Mouse (Mus musculus) thymus, postnatal 14 days (tissue): ENCODE results near the gene Sbf2.

Experiments
- DNase-seq: peaks from one replicate; pipeline ENCODE4 v3.0.0; 2021

Sbf2 gene

GRCm38 (mm10) chr7:110387565-110387964, 227.2 kb downstream of the Sbf2 start:
- no peak for DNase-seq

GRCm38 (mm10) chr7:110385482-110385881, 229.2 kb downstream of the Sbf2 start:
- DNase-seq, result no peak

GRCm38 (mm10) chr7:110384343-110384742, 230.4 kb downstream of the Sbf2 start:
- peak; percentile 8 for DNase-seq

GRCm38 (mm10) chr7:110381625-110382024, 233.1 kb downstream of the Sbf2 start:
- DNase-seq, result no peak

- no peak for DNase-seq
Measured at GRCm38 (mm10) chr7:110379335-110379914, 235.3 kb downstream of the Sbf2 start.

GRCm38 (mm10) chr7:110372529-110372928, 242.2 kb downstream of the Sbf2 start:
- no peak for DNase-seq

GRCm38 (mm10) chr7:110362005-110362404, 252.7 kb downstream of the Sbf2 start:
- no peak for DNase-seq

- no peak for DNase-seq
Measured at GRCm38 (mm10) chr7:110361516-110361915, 253.2 kb downstream of the Sbf2 start.

- no peak for DNase-seq
Measured at GRCm38 (mm10) chr7:110359391-110359790, 255.3 kb downstream of the Sbf2 start.

GRCm38 (mm10) chr7:110353971-110354370, 260.8 kb downstream of the Sbf2 start:
- peak; percentile 25 for DNase-seq

- DNase-seq, result no peak
Measured at GRCm38 (mm10) chr7:110347250-110347649, 267.5 kb downstream of the Sbf2 start.

GRCm38 (mm10) chr7:110337601-110338000, 277.1 kb downstream of the Sbf2 start:
- DNase-seq, result no peak

- no peak for DNase-seq
Measured at GRCm38 (mm10) chr7:110325381-110326110, 289.2 kb downstream of the Sbf2 start.

GRCm38 (mm10) chr7:110324852-110325251, 289.9 kb downstream of the Sbf2 start:
- no peak for DNase-seq

- DNase-seq, result no peak
Measured at GRCm38 (mm10) chr7:110321106-110321505, 293.6 kb downstream of the Sbf2 start.

- DNase-seq, result no peak
Measured at GRCm38 (mm10) chr7:110318971-110319519, 295.7 kb downstream of the Sbf2 start.

GRCm38 (mm10) chr7:110317412-110317811, 297.3 kb downstream of the Sbf2 start:
- DNase-seq, result no peak

- no peak for DNase-seq
Measured at GRCm38 (mm10) chr7:110315352-110315751, 299.4 kb downstream of the Sbf2 start.

GRCm38 (mm10) chr7:110314401-110314890, 300.3 kb downstream of the Sbf2 start:
- no peak for DNase-seq

GRCm38 (mm10) chr7:110313392-110314055, 301.2 kb downstream of the Sbf2 start:
- no peak for DNase-seq

- DNase-seq, result no peak
Measured at GRCm38 (mm10) chr7:110309246-110309645, 305.5 kb downstream of the Sbf2 start.

GRCm38 (mm10) chr7:110307741-110308140, 307.0 kb downstream of the Sbf2 start:
- no peak for DNase-seq

GRCm38 (mm10) chr7:110306281-110306680, 308.4 kb downstream of the Sbf2 start:
- DNase-seq, result no peak

GRCm38 (mm10) chr7:110305486-110305885, 309.2 kb downstream of the Sbf2 start:
- no peak for DNase-seq
